Mouse (Mus musculus) liver, embryonic 11.5 days (tissue): Measurements from ENCODE around the gene Tmem209. TPM values are rescaled to one million over a fixed set of nuclear protein-coding genes. Genes with fewer than 3 reads are reported as not detected.
A peak's percentile ranks its signal among the peaks of the same experiment; 100 is the strongest.

ENCODE experiments used
- ATAC-seq: fragments of 200-750 bp; cut with Nextera tagmentation; replicated peaks from 2 replicates; pipeline ENCODE4 v1.8.0; 2017; ENCODE audit warnings: moderate number of reproducible peaks, mild to moderate bottlenecking, moderate TSS enrichment, moderate library complexity; ENCODE audit not compliant: low FRiP score
- DNase-seq: peaks from one replicate; pipeline ENCODE4 v3.0.0-alpha.2; 2017; ENCODE audit warnings: low spot score
- H3K27ac ChIP-seq: fragments of 300-500 bp; sonication (generic); 2 replicates; pipeline ENCODE4 v1.5.1; 2014; ENCODE audit warnings: mild to moderate bottlenecking, low read depth, low read length, control low read depth
- H3K27me3 ChIP-seq: fragments of 300-500 bp; sonication (generic); replicated peaks from 2 replicates; pipeline ENCODE4 v1.6.1; 2014; ENCODE audit warnings: low read length, mixed read lengths; ENCODE audit not compliant: control insufficient read depth, insufficient read depth
- H3K36me3 ChIP-seq: fragments of 300-500 bp; sonication (generic); 2 replicates; pipeline ENCODE4 v1.6.1; 2014; ENCODE audit warnings: mild to moderate bottlenecking, low read length, moderate library complexity, mixed read lengths; ENCODE audit not compliant: control insufficient read depth, insufficient read depth
- H3K4me1 ChIP-seq: fragments of 300-500 bp; sonication (generic); replicated peaks from 2 replicates; pipeline ENCODE4 v1.6.1; 2014; ENCODE audit warnings: low read length, mixed read lengths; ENCODE audit not compliant: control insufficient read depth, insufficient read depth
- H3K4me2 ChIP-seq: fragments of 300-500 bp; sonication (generic); 2 replicates; pipeline ENCODE4 v1.6.1; 2014; ENCODE audit warnings: mild to moderate bottlenecking, control low read depth, moderate library complexity
- H3K4me3 ChIP-seq: fragments of 300-500 bp; sonication (generic); 2 replicates; pipeline ENCODE4 v1.5.1; 2014; ENCODE audit warnings: low read depth, low read length, control low read depth
- H3K9ac ChIP-seq: fragments of 300-500 bp; sonication (generic); 2 replicates; pipeline ENCODE4 v1.6.1; 2014; ENCODE audit warnings: low read depth, low read length, control low read depth
- H3K9me3 ChIP-seq: fragments of 300-500 bp; sonication (generic); 2 replicates; pipeline ENCODE4 v1.6.1; 2016; ENCODE audit warnings: low read length, inconsistent platforms, mixed read lengths; ENCODE audit not compliant: control insufficient read depth
- WGBS: fragments of 180-500 bp; shearing (Covaris S2); extraction: QIAGEN DNeasy Blood & Tissue Kit; methylation state at CpG from one replicate; pipeline ENCODE4 v1.1.7; 2014; 5-methylcytosine and 5-hydroxymethylcytosine counted together
- polyA plus RNA-seq: library from polyadenylated mRNA; unstranded; fragments of >200 nt; fragmentation: Nextera tagmentation; extraction: Ambion mirVana; gene quantifications from 2 replicates; pipeline ENCODE4 v1.2.1, GENCODE M21; 2014

The Tmem209 gene
- polyA plus RNA-seq, 1 experiment from 2014 or later = 44.2 TPM

DNA sequence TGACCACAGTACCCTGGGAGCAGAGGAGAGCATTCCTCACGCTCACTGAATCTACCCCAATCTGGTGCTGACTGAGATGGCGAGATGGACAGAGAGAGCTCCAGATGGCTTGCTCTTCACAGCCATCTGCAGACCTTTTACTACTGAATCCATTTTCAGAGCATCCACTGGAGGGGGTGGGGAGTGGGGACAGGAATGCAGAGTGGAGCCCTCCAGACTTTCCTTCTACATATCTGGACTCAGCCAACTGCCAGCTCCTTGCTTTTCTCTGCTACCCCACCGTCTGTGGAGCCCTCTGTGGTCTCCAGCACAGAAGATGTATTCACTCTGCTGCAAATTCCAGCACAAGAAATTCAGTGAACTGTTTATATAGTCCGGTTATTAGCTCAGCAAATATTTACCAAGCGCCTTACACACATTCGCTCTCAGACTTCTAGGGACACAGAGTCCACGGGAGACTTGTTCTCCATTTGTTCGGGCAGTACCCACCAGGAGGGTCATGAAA lies 32.3 kb downstream of the Tmem209 start:
- no peak for ATAC-seq
- no peak overlapping the region for H3K4me2 ChIP-seq
- 75% methylated on average over 8 of the region's 8 CpGs for WGBS
- no peak for DNase-seq
- no peaks in the 10 kb centered on the region for H3K27me3 ChIP-seq
- H3K4me1 ChIP-seq = peaks cover 5% of the 10 kb centered on the region; the same call in 1 of the 2 replicates
- H3K4me3 ChIP-seq = no peak overlapping the region
- H3K27ac ChIP-seq = peak overlapping the region; percentile 39; the same call in 1 of the 2 replicates
- H3K9me3 ChIP-seq = no peaks in the 10 kb centered on the region
- H3K9ac ChIP-seq = no peak overlapping the region
- peaks cover 10% of the 10 kb centered on the region; the same call in 1 of the 2 replicates for H3K36me3 ChIP-seq

GRCm38 (mm10) chr6:30476025-30476765 lies 33.4 kb downstream of the Tmem209 start:
- no peaks in the 10 kb centered on the region for H3K27me3 ChIP-seq
- H3K4me2 ChIP-seq = no peak overlapping the region
- WGBS = 73% methylated on average over 10 of the region's 10 CpGs
- peaks cover 5% of the 10 kb centered on the region; the same call in 1 of the 2 replicates for H3K4me1 ChIP-seq
- H3K27ac ChIP-seq = peak overlapping the region; percentile 39; the same call in 1 of the 2 replicates
- H3K9me3 ChIP-seq = no peaks in the 10 kb centered on the region
- peaks cover 10% of the 10 kb centered on the region; the same call in 1 of the 2 replicates for H3K36me3 ChIP-seq
- DNase-seq (no peak), ATAC-seq (no peak)
- H3K4me3 ChIP-seq = no peak overlapping the region
- no peak overlapping the region for H3K9ac ChIP-seq

GRCm38 (mm10) chr6:30471706-30472105 lies 37.9 kb downstream of the Tmem209 start:
- H3K4me1 ChIP-seq = peaks cover 5% of the 10 kb centered on the region
- H3K36me3 ChIP-seq = no peaks in the 10 kb centered on the region
- H3K27me3 ChIP-seq = no peaks in the 10 kb centered on the region
- H3K4me3 ChIP-seq = no peak overlapping the region
- H3K27ac ChIP-seq = no peak overlapping the region
- 65% methylated on average over 3 of the region's 3 CpGs for WGBS
- no peak overlapping the region for H3K9ac ChIP-seq
- no peaks in the 10 kb centered on the region for H3K9me3 ChIP-seq
- ATAC-seq (no peak), DNase-seq (no peak)
- no peak overlapping the region for H3K4me2 ChIP-seq

DNA sequence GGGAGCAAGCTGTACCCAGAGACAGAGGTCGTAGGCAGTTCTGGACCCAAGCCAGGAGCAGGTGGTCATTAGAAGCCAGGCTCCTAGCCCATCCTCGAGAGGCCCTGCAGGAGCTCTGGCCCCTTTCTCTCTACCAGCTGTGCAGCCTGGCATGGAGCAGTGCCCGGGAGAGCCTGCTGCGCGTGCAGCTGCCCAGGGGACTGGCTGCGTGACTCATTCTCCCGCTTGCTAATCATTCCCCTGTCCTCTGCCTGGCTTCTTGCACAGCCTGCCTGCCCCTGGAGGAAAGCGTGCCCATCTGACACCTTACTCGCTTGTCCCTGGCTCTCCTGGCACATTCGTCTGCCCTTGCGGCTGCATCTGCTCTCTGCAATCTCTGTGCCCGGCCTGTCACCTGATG lies 40.2 kb downstream of the Tmem209 start:
- 83% methylated on average over 12 of the region's 12 CpGs for WGBS
- no peak overlapping the region for H3K27ac ChIP-seq
- H3K36me3 ChIP-seq = no peaks in the 10 kb centered on the region
- no peak overlapping the region for H3K4me3 ChIP-seq
- H3K9me3 ChIP-seq = no peaks in the 10 kb centered on the region
- DNase-seq (no peak), ATAC-seq (no peak)
- H3K4me1 ChIP-seq = peaks cover 8% of the 10 kb centered on the region
- no peaks in the 10 kb centered on the region for H3K27me3 ChIP-seq
- H3K4me2 ChIP-seq = no peak overlapping the region
- no peak overlapping the region for H3K9ac ChIP-seq

GRCm38 (mm10) chr6:30468684-30469083 lies 40.9 kb downstream of the Tmem209 start:
- peaks cover 8% of the 10 kb centered on the region for H3K4me1 ChIP-seq
- H3K4me3 ChIP-seq = no peak overlapping the region
- H3K4me2 ChIP-seq = no peak overlapping the region
- no peaks in the 10 kb centered on the region for H3K9me3 ChIP-seq
- H3K27me3 ChIP-seq = no peaks in the 10 kb centered on the region
- DNase-seq = no peak
- WGBS = 53% methylated on average over 12 of the region's 12 CpGs
- ATAC-seq = no peak
- H3K36me3 ChIP-seq = no peaks in the 10 kb centered on the region
- no peak overlapping the region for H3K9ac ChIP-seq
- no peak overlapping the region for H3K27ac ChIP-seq

DNA sequence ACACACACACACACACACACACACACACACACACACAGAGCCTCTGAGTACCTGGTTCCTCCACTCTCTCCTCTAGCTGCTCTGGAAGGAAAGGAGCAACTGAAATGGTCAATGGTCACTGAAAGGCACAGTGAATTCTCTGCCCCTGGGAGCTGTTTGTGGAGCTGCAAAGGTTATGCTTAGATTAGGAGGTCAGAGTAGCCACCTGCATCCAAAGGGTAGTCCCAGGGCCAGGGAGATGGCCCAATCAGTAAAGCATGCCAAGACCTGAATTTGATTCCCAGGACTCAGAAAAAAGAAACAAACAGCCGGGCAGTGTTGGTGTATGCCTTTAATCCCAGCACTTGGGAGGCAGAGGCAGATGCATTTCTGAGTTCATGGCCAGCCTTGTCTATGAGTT lies 41.5 kb downstream of the Tmem209 start:
- ATAC-seq (no peak), DNase-seq (no peak)
- Histone ChIP-seq H3K36me3 (no peaks in the 10 kb centered on the region), H3K4me3 (no peak overlapping the region), H3K27ac (no peak overlapping the region), H3K9ac (no peak overlapping the region), H3K27me3 (no peaks in the 10 kb centered on the region), H3K9me3 (no peaks in the 10 kb centered on the region), H3K4me2 (no peak overlapping the region), H3K4me1 (peaks cover 10% of the 10 kb centered on the region)
- 69% methylated on average over 1 of the region's 1 CpGs for WGBS

- Histone ChIP-seq H3K4me1 (peaks cover 29% of the 10 kb centered on the region), H3K4me3 (no peak overlapping the region)
Observed at GRCm38 (mm10) chr6:30465586-30465985, 44.0 kb downstream of the Tmem209 start.

GRCm38 (mm10) chr6:30462822-30463221 lies 46.8 kb downstream of the Tmem209 start:
- no peak for ATAC-seq
- H3K9ac ChIP-seq = no peak overlapping the region
- DNase-seq = no peak
- no peaks in the 10 kb centered on the region for H3K9me3 ChIP-seq
- no peak overlapping the region for H3K4me2 ChIP-seq
- no peaks in the 10 kb centered on the region for H3K36me3 ChIP-seq
- no peak overlapping the region for H3K27ac ChIP-seq
- no peak overlapping the region for H3K4me3 ChIP-seq
- H3K4me1 ChIP-seq = peaks cover 39% of the 10 kb centered on the region
- H3K27me3 ChIP-seq = no peaks in the 10 kb centered on the region; the same call in 1 of the 2 replicates
- WGBS = 19% methylated on average over 7 of the region's 7 CpGs

More at GRCm38 (mm10) chr6:30465586-30465985, 44.0 kb downstream of the Tmem209 start:
- H3K9me3 ChIP-seq = no peaks in the 10 kb centered on the region
- ATAC-seq = no peak
- H3K9ac ChIP-seq = no peak overlapping the region
- no peaks in the 10 kb centered on the region; the same call in 1 of the 2 replicates for H3K27me3 ChIP-seq
- WGBS = 82% methylated on average over 11 of the region's 11 CpGs
- DNase-seq = no peak
- no peak overlapping the region for H3K4me2 ChIP-seq
- H3K27ac ChIP-seq = no peak overlapping the region
- H3K36me3 ChIP-seq = no peaks in the 10 kb centered on the region
